Comparison of ENCODE assay signal across 12 mouse cellular contexts in the genomic region with DNA sequence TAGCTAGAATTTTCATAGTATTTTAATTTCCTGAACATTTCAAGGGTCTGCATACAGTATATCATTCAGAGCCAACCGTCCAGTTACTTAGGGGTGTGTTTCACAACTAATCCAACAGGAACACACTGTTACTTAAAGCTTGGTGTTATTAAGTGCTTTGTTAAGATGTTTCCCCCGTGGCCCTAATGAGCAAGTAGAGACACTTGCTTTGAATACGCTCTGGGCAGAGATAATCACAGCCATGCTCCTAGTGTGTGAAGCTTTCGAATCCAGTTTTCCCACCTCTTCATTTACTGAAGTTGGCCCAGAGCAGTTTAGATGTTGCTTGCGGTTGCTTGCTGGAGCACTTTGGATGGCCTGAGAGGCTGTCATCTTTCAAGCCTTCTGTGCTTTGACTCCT.
"Had no signal": no experiment of that assay in that cellular context is flagged by ENCODE, and none has a peak within 500 bp of the region (broad histone marks: within the 10 kb centered on the region; RNA-seq: fewer than 3 reads in every experiment).

No protein-coding gene starts in this region.

- DNase-seq: left cerebral cortex, postnatal 4 days; liver; liver, embryonic 13.5 days; liver, postnatal 0 days; lung, adult 18-20 months; lung, adult 2 months; lung, embryonic 14.5 days; lung, postnatal 10 days; lung, postnatal 14 days; lung, postnatal 36 days; lung, postnatal 4 days; midbrain, embryonic 14.5 days had no signal
